Mouse (Mus musculus) intestine, embryonic 14.5 days (tissue): ENCODE measurements around the gene Cmtm7. TPM values are rescaled to one million over a fixed set of nuclear protein-coding genes. Genes with fewer than 3 reads are reported as not detected.
A peak's percentile ranks its signal among the peaks of the same experiment; 100 is the strongest.

Source experiments
- ATAC-seq: fragments of 200-750 bp; cut with Nextera tagmentation; replicated peaks from 2 replicates; pipeline ENCODE4 v1.8.0; 2017; ENCODE audit warnings: low read depth, moderate number of reproducible peaks, moderate TSS enrichment, moderate library complexity; ENCODE audit not compliant: low FRiP score, low TSS enrichment
- DNase-seq: peaks from one replicate; pipeline ENCODE4 v3.0.0-alpha.2; 2018; ENCODE audit warnings: low spot score
- H3K27ac ChIP-seq: fragments of 300-500 bp; sonication (generic); 2 replicates; pipeline ENCODE4 v1.5.1; 2014; ENCODE audit warnings: low read depth, mild to moderate bottlenecking, control low read depth
- H3K27me3 ChIP-seq: fragments of 300-500 bp; sonication (generic); replicated peaks from 2 replicates; pipeline ENCODE4 v1.6.1; 2014; ENCODE audit warnings: low read length, control low read depth; ENCODE audit not compliant: control insufficient read depth, insufficient read depth
- H3K36me3 ChIP-seq: fragments of 300-500 bp; sonication (generic); 2 replicates; pipeline ENCODE4 v1.6.1; 2014; ENCODE audit warnings: low read length, control low read depth; ENCODE audit not compliant: control insufficient read depth, insufficient read depth
- H3K4me1 ChIP-seq: fragments of 300-500 bp; sonication (generic); replicated peaks from 2 replicates; pipeline ENCODE4 v1.6.1; 2014; ENCODE audit warnings: low read length, control low read depth, mixed read lengths; ENCODE audit not compliant: control insufficient read depth, insufficient read depth
- H3K4me2 ChIP-seq: fragments of 300-500 bp; sonication (generic); 2 replicates; pipeline ENCODE4 v1.6.1; 2014; ENCODE audit warnings: low read length
- H3K4me3 ChIP-seq: fragments of 300-500 bp; sonication (generic); 2 replicates; pipeline ENCODE4 v1.5.1; 2014; ENCODE audit warnings: low read depth, low read length, control low read depth, mixed read lengths
- H3K9ac ChIP-seq: fragments of 300-500 bp; sonication (generic); 2 replicates; pipeline ENCODE4 v1.6.1; 2014; ENCODE audit warnings: mild to moderate bottlenecking, low read length
- H3K9me3 ChIP-seq: fragments of 300-500 bp; sonication (generic); 2 replicates; pipeline ENCODE4 v1.6.1; 2016; ENCODE audit warnings: low read length, control low read depth; ENCODE audit not compliant: control insufficient read depth
- WGBS: fragments of 180-500 bp; shearing (Covaris S2); extraction: QIAGEN DNeasy Blood & Tissue Kit; methylation state at CpG from one replicate; pipeline ENCODE4 v1.1.7; 2014; 5-methylcytosine and 5-hydroxymethylcytosine counted together
- polyA plus RNA-seq: library from polyadenylated mRNA; unstranded; fragments of >200 nt; fragmentation: Nextera tagmentation; extraction: Ambion mirVana; gene quantifications from 2 replicates; pipeline ENCODE4 v1.2.1, GENCODE M21; 2014

The Cmtm7 gene
- polyA plus RNA-seq, 1 experiment from 2014 or later: 96.5 TPM

- Histone ChIP-seq H3K4me3 (no peak overlapping the region), H3K9me3 (no peaks in the 10 kb centered on the region), H3K27ac (no peak overlapping the region), H3K9ac (no peak overlapping the region), H3K27me3 (no peaks in the 10 kb centered on the region), H3K4me2 (no peak overlapping the region), H3K4me1 (peaks cover 7% of the 10 kb centered on the region), H3K36me3 (no peaks in the 10 kb centered on the region)
- DNase-seq: no peak
- 65% methylated on average over 7 of the region's 7 CpGs for WGBS
- ATAC-seq: no peak
Observed at GRCm38 (mm10) chr9:114789557-114789956, 7.9 kb upstream of the Cmtm7 start.

- WGBS: 85% methylated on average over 8 of the region's 8 CpGs
- no peaks in the 10 kb centered on the region for H3K36me3 ChIP-seq
- H3K9me3 ChIP-seq: no peaks in the 10 kb centered on the region
- H3K27ac ChIP-seq: no peak overlapping the region
- H3K4me3 ChIP-seq: no peak overlapping the region
- ATAC-seq (no peak), DNase-seq (no peak)
- no peak overlapping the region for H3K4me2 ChIP-seq
- H3K9ac ChIP-seq: no peak overlapping the region
- peaks cover 7% of the 10 kb centered on the region for H3K4me1 ChIP-seq
- no peaks in the 10 kb centered on the region for H3K27me3 ChIP-seq
Observed at GRCm38 (mm10) chr9:114788697-114789096, 7.0 kb upstream of the Cmtm7 start.

- no peak overlapping the region for H3K4me3 ChIP-seq
- no peak for DNase-seq
- H3K27ac ChIP-seq: no peak overlapping the region
- H3K9me3 ChIP-seq: no peaks in the 10 kb centered on the region
- no peak overlapping the region for H3K9ac ChIP-seq
- H3K27me3 ChIP-seq: no peaks in the 10 kb centered on the region
- no peak for ATAC-seq
- H3K4me1 ChIP-seq: peaks cover 7% of the 10 kb centered on the region
- no peak overlapping the region for H3K4me2 ChIP-seq
- no peaks in the 10 kb centered on the region for H3K36me3 ChIP-seq
- 88% methylated on average over 7 of the region's 7 CpGs for WGBS
Observed at GRCm38 (mm10) chr9:114787716-114788115, 6.1 kb upstream of the Cmtm7 start.

- no peak overlapping the region for H3K9ac ChIP-seq
- ATAC-seq (no peak), DNase-seq (no peak)
- WGBS: 94% methylated on average over 5 of the region's 5 CpGs
- no peaks in the 10 kb centered on the region for H3K36me3 ChIP-seq
- H3K27me3 ChIP-seq: no peaks in the 10 kb centered on the region
- no peak overlapping the region for H3K27ac ChIP-seq
- no peaks in the 10 kb centered on the region for H3K9me3 ChIP-seq
- no peak overlapping the region for H3K4me2 ChIP-seq
- H3K4me1 ChIP-seq: peaks cover 7% of the 10 kb centered on the region
- no peak overlapping the region for H3K4me3 ChIP-seq
Observed at GRCm38 (mm10) chr9:114787134-114787533, 5.5 kb upstream of the Cmtm7 start.

GRCm38 (mm10) chr9:114785432-114786125, 3.9 kb upstream of the Cmtm7 start:
- DNase-seq (no peak), ATAC-seq (no peak)
- Histone ChIP-seq H3K4me1 (peaks cover 7% of the 10 kb centered on the region), H3K27ac (no peak overlapping the region), H3K4me2 (no peak overlapping the region), H3K4me3 (no peak overlapping the region), H3K27me3 (no peaks in the 10 kb centered on the region), H3K9ac (no peak overlapping the region), H3K9me3 (no peaks in the 10 kb centered on the region), H3K36me3 (no peaks in the 10 kb centered on the region)
- WGBS: 14% methylated on average over 16 of the region's 16 CpGs

GRCm38 (mm10) chr9:114780746-114781525, 720 bp downstream of the Cmtm7 start:
- H3K9me3 ChIP-seq: no peaks in the 10 kb centered on the region
- H3K4me1 ChIP-seq: peaks cover 17% of the 10 kb centered on the region
- H3K27me3 ChIP-seq: no peaks in the 10 kb centered on the region
- peak overlapping the region; percentile 93 for H3K4me2 ChIP-seq
- ATAC-seq (peak; percentile 50), DNase-seq (peak; percentile 82)
- under 1% methylated on average over 36 of the region's 38 CpGs for WGBS
- peak overlapping the region; percentile 74 for H3K9ac ChIP-seq
- H3K36me3 ChIP-seq: no peaks in the 10 kb centered on the region
- H3K27ac ChIP-seq: peak overlapping the region; percentile 80
- H3K4me3 ChIP-seq: peak overlapping the region; percentile 56

- DNase-seq (peak; percentile 72), ATAC-seq (no peak)
- peak overlapping the region; percentile 74 for H3K9ac ChIP-seq
- peak overlapping the region; percentile 93 for H3K4me2 ChIP-seq
- H3K27ac ChIP-seq: peak overlapping the region; percentile 80; the same call in 1 of the 2 replicates
- H3K36me3 ChIP-seq: no peaks in the 10 kb centered on the region
- no peaks in the 10 kb centered on the region for H3K27me3 ChIP-seq
- 29% methylated on average over 23 of the region's 23 CpGs for WGBS
- H3K4me1 ChIP-seq: peaks cover 10% of the 10 kb centered on the region
- H3K4me3 ChIP-seq: peak overlapping the region; percentile 56
- no peaks in the 10 kb centered on the region for H3K9me3 ChIP-seq
Observed at GRCm38 (mm10) chr9:114779984-114780745, 1.5 kb downstream of the Cmtm7 start.

- ATAC-seq: no peak
Observed at GRCm38 (mm10) chr9:114778877-114779276, 2.8 kb downstream of the Cmtm7 start.

More at GRCm38 (mm10) chr9:114778877-114779276, 2.8 kb downstream of the Cmtm7 start:
- no peaks in the 10 kb centered on the region for H3K27me3 ChIP-seq
- H3K9ac ChIP-seq: no peak overlapping the region
- H3K27ac ChIP-seq: no peak overlapping the region
- no peak overlapping the region for H3K4me3 ChIP-seq
- 92% methylated on average over 7 of the region's 7 CpGs for WGBS
- H3K9me3 ChIP-seq: no peaks in the 10 kb centered on the region
- H3K4me1 ChIP-seq: peaks cover 10% of the 10 kb centered on the region
- H3K4me2 ChIP-seq: no peak overlapping the region
- no peaks in the 10 kb centered on the region for H3K36me3 ChIP-seq
- no peak for DNase-seq
